Mouse (Mus musculus): ENCODE results near the gene A730015C16Rik. TPM values are rescaled to one million over a fixed set of nuclear protein-coding genes. Genes with fewer than 3 reads are reported as not detected.

Gene A730015C16Rik
- polyA plus RNA-seq, 1 experiment from 2014 or later: 0.97 TPM

DNA sequence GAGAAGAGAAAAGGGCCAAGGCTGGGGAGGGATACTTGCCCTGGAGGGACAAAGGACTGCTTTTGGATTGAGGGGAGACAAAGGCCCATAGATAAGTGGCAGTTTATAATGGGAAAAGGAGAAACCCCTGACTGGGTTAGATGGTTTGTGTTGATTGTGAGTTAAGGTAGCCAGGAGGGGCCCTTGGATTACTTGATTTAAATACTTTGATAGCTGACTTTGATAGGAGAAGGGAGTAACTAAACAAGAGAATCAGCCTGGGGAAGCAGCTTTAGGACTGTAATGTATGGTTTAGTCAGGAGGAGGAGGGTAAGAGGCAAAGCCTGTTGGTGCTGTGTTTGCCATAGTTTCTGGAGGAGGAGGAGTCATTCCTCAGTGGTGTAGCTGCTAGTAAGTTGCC lies 5.1 kb downstream of the A730015C16Rik start:
- no peaks in the 10 kb centered on the region for H3K27me3 ChIP-seq
- H3K9ac ChIP-seq: no peak overlapping the region
- H3K9me3 ChIP-seq: no peaks in the 10 kb centered on the region
- H3K4me3 ChIP-seq: no peak overlapping the region
- H3K27ac ChIP-seq (replicated peaks): no peak overlapping the region
- H3K4me2 ChIP-seq: no peak overlapping the region
- no peak for ATAC-seq (ENCODE audit: low FRiP score, low read depth)
- H3K36me3 ChIP-seq: no peaks in the 10 kb centered on the region
- peaks cover 6% of the 10 kb centered on the region for H3K4me1 ChIP-seq (replicated peaks)

DNA sequence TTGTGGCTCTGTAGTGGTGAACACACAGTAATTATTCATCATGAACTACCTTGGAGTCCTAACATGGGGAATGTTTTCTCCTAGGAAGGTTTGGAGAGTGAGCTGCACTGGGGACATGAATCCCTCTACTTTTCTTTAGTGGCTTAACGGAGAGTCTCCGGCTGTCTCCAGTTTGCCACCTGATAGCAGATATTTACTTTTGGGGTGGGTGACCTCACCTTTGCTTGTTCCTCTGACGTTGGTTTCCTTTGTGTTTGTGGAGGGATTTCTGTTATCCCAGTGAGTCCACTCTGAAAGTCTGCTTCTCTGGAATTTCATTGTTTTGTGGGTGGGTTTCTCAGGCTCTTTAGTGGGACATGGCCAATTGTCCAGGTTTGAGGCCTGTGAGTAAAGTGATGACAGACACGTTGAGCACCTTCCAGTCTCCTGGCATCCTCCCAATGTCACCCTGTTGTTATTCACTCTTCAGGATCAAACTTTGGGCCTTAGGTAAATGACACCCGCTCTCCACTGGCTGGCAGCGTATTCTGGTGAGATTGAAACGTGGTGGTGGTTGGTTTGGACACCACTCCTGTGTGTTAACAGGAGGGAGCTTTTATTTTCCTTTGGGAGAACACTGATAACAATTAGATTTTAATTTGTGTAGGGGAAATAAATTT lies 6.4 kb downstream of the A730015C16Rik start:
- Histone ChIP-seq H3K4me1 (replicated peaks) (peaks cover 6% of the 10 kb centered on the region), H3K9ac (no peak overlapping the region), H3K27me3 (no peaks in the 10 kb centered on the region), H3K36me3 (no peaks in the 10 kb centered on the region), H3K9me3 (no peaks in the 10 kb centered on the region), H3K4me3 (no peak overlapping the region), H3K27ac (replicated peaks) (no peak overlapping the region), H3K4me2 (no peak overlapping the region)
- no peak for ATAC-seq (ENCODE audit: low FRiP score, low read depth)
- 90% methylated on average over 7 of the region's 7 CpGs for WGBS

- H3K36me3 ChIP-seq: no peaks in the 10 kb centered on the region
- no peaks in the 10 kb centered on the region for H3K27me3 ChIP-seq
- H3K9me3 ChIP-seq: no peaks in the 10 kb centered on the region
- ATAC-seq (ENCODE audit: low FRiP score, low read depth): no peak
- no peak overlapping the region for H3K9ac ChIP-seq
- no peak overlapping the region for H3K4me3 ChIP-seq
- H3K27ac ChIP-seq (replicated peaks): no peak overlapping the region
- no peak overlapping the region for H3K4me2 ChIP-seq
- WGBS: 89% methylated on average over 4 of the region's 4 CpGs
- peaks cover 24% of the 10 kb centered on the region for H3K4me1 ChIP-seq (replicated peaks)
These were observed 10.4 kb downstream of the A730015C16Rik start for GRCm38 (mm10) chr4:108838031-108838430.

- 61% methylated on average over 3 of the region's 3 CpGs for WGBS
- peak overlapping the region; percentile 99; the same call in 1 of the 2 replicates for H3K27ac ChIP-seq (replicated peaks)
These were observed 12.9 kb downstream of the A730015C16Rik start for GRCm38 (mm10) chr4:108835496-108835895.

GRCm38 (mm10) chr4:108834971-108835311 lies 13.5 kb downstream of the A730015C16Rik start:
- Histone ChIP-seq H3K9ac (peak overlapping the region; percentile 91), H3K27me3 (no peaks in the 10 kb centered on the region), H3K4me2 (peak overlapping the region; percentile 86), H3K4me1 (replicated peaks) (peaks cover 43% of the 10 kb centered on the region), H3K9me3 (no peaks in the 10 kb centered on the region), H3K4me3 (peak overlapping the region; percentile 58), H3K36me3 (0 out of 2 replicates have a peak, but pooled peaks cover 1% of the 10 kb centered on the region), H3K27ac (replicated peaks) (peak overlapping the region; percentile 99)
- under 1% methylated on average over 15 of the region's 15 CpGs for WGBS
- ATAC-seq (ENCODE audit: low FRiP score, low read depth): no peak

More at GRCm38 (mm10) chr4:108835496-108835895, 12.9 kb downstream of the A730015C16Rik start:
- Histone ChIP-seq H3K4me3 (peak overlapping the region; percentile 58), H3K36me3 (no peaks in the 10 kb centered on the region), H3K27me3 (no peaks in the 10 kb centered on the region), H3K9ac (peak overlapping the region; percentile 91), H3K9me3 (no peaks in the 10 kb centered on the region), H3K4me1 (replicated peaks) (peaks cover 43% of the 10 kb centered on the region), H3K4me2 (peak overlapping the region; percentile 86)
- ATAC-seq (ENCODE audit: low FRiP score, low read depth): no peak

GRCm38 (mm10) chr4:108834115-108834970 lies 14.1 kb downstream of the A730015C16Rik start, which contains the start of gene Txndc12:
Gene Txndc12 (plus strand): TSS chr4:108834601.
- peak; percentile 84 for ATAC-seq (ENCODE audit: low FRiP score, low read depth)
- no peaks in the 10 kb centered on the region for H3K27me3 ChIP-seq
- peaks cover 43% of the 10 kb centered on the region for H3K4me1 ChIP-seq (replicated peaks)
- under 1% methylated on average over 34 of the region's 34 CpGs for WGBS
- H3K36me3 ChIP-seq: 0 out of 2 replicates have a peak, but pooled peaks cover 3% of the 10 kb centered on the region
- H3K4me3 ChIP-seq: peak within 1 kb of the TSS; percentile 58
- H3K27ac ChIP-seq (replicated peaks): peak within 1 kb of the TSS; percentile 99
- H3K4me2 ChIP-seq: peak within 1 kb of the TSS; percentile 86
- H3K9me3 ChIP-seq: no peaks in the 10 kb centered on the region
- peak within 1 kb of the TSS; percentile 91 for H3K9ac ChIP-seq

- under 1% methylated on average over 6 of the region's 6 CpGs for WGBS
- peaks cover 43% of the 10 kb centered on the region for H3K4me1 ChIP-seq (replicated peaks)
- H3K27ac ChIP-seq (replicated peaks): peak overlapping the region; percentile 99
- H3K36me3 ChIP-seq: peaks cover 7% of the 10 kb centered on the region; the same call in 1 of the 2 replicates
- no peaks in the 10 kb centered on the region for H3K27me3 ChIP-seq
- H3K9me3 ChIP-seq: no peaks in the 10 kb centered on the region
- H3K4me3 ChIP-seq: peak overlapping the region; percentile 58
- peak overlapping the region; percentile 86 for H3K4me2 ChIP-seq
- H3K9ac ChIP-seq: peak overlapping the region; percentile 91
- no peak for ATAC-seq (ENCODE audit: low FRiP score, low read depth)
These were observed 14.6 kb downstream of the A730015C16Rik start for GRCm38 (mm10) chr4:108833828-108834114.

DNA sequence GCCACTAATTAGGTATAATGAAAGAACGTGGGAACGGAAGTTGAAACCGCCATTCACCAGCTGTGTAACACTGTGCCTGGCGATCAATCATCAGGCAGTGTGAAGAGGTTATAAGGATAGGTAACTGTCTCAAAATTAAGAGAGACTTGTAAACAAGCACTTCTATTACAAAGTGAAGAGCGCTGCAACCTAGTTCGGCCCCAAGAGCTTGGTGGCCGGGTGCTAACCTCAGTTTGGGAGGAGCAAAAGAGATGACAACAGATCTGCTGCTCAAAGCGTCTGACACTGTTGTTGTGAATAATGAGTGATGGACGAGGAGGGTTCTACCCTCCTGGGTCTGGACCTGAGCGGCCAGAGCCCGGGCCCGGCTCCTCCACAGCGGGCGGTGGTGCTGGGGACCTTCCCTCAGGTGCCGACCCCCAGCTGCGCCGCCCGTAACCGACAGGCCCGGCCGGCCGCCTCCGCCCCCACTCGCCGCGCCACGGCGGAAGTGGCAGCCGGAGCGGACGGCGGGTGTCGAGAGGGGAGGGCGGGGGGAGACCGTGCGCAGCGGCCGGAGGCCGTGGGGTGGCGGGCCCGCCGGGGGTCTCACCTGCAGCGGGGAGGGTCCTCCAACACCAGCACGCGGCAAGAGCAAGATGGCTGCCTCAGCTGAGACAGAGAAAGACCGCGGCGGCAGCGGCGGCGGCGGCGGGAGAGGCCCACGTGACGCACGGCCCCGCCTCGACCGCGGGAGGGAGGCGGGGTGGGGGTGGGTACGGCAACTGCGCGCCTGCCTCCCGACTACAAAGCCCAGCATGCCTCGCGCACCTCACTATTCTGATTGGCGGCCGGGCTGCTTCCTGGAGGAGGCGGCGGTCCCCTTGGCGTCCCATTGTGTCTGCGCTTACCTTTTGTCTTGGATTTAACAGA lies 15.2 kb downstream of the A730015C16Rik start, which contains the start of gene Btf3l4:
Btf3l4 (minus strand) TSS at position 699 of the 912 bp plus-strand sequence.
- peak; percentile 94 for ATAC-seq (ENCODE audit: low FRiP score, low read depth)
- H3K27me3 ChIP-seq: no peaks in the 10 kb centered on the region
- H3K36me3 ChIP-seq: peaks cover 9% of the 10 kb centered on the region; the same call in 1 of the 2 replicates
- H3K9me3 ChIP-seq: no peaks in the 10 kb centered on the region
- peak within 1 kb of the TSS; percentile 99 for H3K27ac ChIP-seq (replicated peaks)
- peak within 1 kb of the TSS; percentile 58 for H3K4me3 ChIP-seq
- peak within 1 kb of the TSS; percentile 91 for H3K9ac ChIP-seq
- peak within 1 kb of the TSS; percentile 86 for H3K4me2 ChIP-seq
- WGBS: under 1% methylated on average over 70 of the region's 73 CpGs
- peaks cover 43% of the 10 kb centered on the region for H3K4me1 ChIP-seq (replicated peaks)

- H3K4me3 ChIP-seq: no peak overlapping the region
- 84% methylated on average over 1 of the region's 1 CpGs for WGBS
These were observed 17.7 kb downstream of the A730015C16Rik start for GRCm38 (mm10) chr4:108830698-108831097.

GRCm38 (mm10) chr4:108826643-108827042 lies 21.8 kb downstream of the A730015C16Rik start:
- H3K27ac ChIP-seq (replicated peaks): no peak overlapping the region
- H3K27me3 ChIP-seq: no peaks in the 10 kb centered on the region
- no peaks in the 10 kb centered on the region for H3K9me3 ChIP-seq
- no peak for ATAC-seq (ENCODE audit: low FRiP score, low read depth)
- H3K4me1 ChIP-seq (replicated peaks): peaks cover 10% of the 10 kb centered on the region
- H3K36me3 ChIP-seq: peaks cover 56% of the 10 kb centered on the region
- H3K4me3 ChIP-seq: no peak overlapping the region
- no peak overlapping the region for H3K9ac ChIP-seq
- no peak overlapping the region for H3K4me2 ChIP-seq
- WGBS: 93% methylated on average over 2 of the region's 2 CpGs

More at GRCm38 (mm10) chr4:108830698-108831097, 17.7 kb downstream of the A730015C16Rik start:
- Histone ChIP-seq H3K4me2 (peak overlapping the region; percentile 15; the same call in 1 of the 2 replicates), H3K36me3 (peaks cover 22% of the 10 kb centered on the region), H3K27ac (replicated peaks) (no peak overlapping the region), H3K4me1 (replicated peaks) (peaks cover 26% of the 10 kb centered on the region), H3K27me3 (no peaks in the 10 kb centered on the region), H3K9me3 (no peaks in the 10 kb centered on the region), H3K9ac (no peak overlapping the region)
- no peak for ATAC-seq (ENCODE audit: low FRiP score, low read depth)

- H3K36me3 ChIP-seq: peaks cover 59% of the 10 kb centered on the region
- 96% methylated on average over 1 of the region's 1 CpGs for WGBS
- no peak for ATAC-seq (ENCODE audit: low FRiP score, low read depth)
These were observed 22.3 kb downstream of the A730015C16Rik start for GRCm38 (mm10) chr4:108826096-108826495.

More at GRCm38 (mm10) chr4:108826096-108826495, 22.3 kb downstream of the A730015C16Rik start:
- Histone ChIP-seq H3K4me3 (no peak overlapping the region), H3K4me1 (replicated peaks) (peaks cover 5% of the 10 kb centered on the region), H3K27ac (replicated peaks) (no peak overlapping the region), H3K4me2 (no peak overlapping the region), H3K27me3 (no peaks in the 10 kb centered on the region), H3K9ac (no peak overlapping the region), H3K9me3 (no peaks in the 10 kb centered on the region)

All from hindbrain, embryonic 15.5 days (tissue).